Mouse (Mus musculus): ENCODE measurements at regions not wholly inside any gene's neighbourhood (a gene's known extent, or its start where the extent isn't known, plus 50 kb on each side); places are given as distances from the start of the nearest gene placed in this dataset.

DNA sequence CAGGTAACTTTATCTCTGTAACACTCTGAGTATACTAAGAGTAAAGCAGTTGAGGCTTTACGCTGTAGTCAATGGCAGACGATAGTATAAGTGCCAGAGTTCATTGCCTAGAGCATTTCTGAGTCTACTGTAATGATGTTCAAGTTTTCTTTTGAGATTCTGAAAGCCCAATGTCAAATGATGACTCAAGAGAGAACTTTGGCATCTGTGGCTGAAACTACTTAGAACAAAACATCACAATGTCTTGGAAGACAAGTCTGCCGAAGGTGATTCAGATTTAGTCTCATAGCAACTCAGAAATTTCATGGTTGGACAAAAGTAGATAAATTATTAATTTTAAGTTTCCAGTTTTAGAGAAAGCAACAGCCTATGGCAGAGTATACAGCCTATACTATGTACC, 474.2 kb upstream of the A1bg start:
- Histone ChIP-seq H3K4me2 (no peak overlapping the region), H3K36me3 (ENCODE audit: insufficient read depth) (no peaks in the 10 kb centered on the region), H3K9me3 (ENCODE audit: low read depth, low read length) (no peaks in the 10 kb centered on the region), H3K4me1 (ENCODE audit: insufficient read depth) (peaks cover 7% of the 10 kb centered on the region; the same call in 1 of the 2 replicates), H3K9ac (no peak overlapping the region), H3K27ac (ENCODE audit: low read depth) (no peak overlapping the region), H3K4me3 (ENCODE audit: low read depth, low read length) (no peak overlapping the region), H3K27me3 (ENCODE audit: insufficient read depth, low read length) (no peaks in the 10 kb centered on the region)
- ATAC-seq (ENCODE audit: insufficient read depth) (no peak), DNase-seq (no peak)
- no peak for TF ChIP-seq CTCF (IDR thresholded peaks at IDR 0.05; ENCODE audit: low read depth)
- 88% methylated on average over 3 of the region's 3 CpGs for WGBS

DNA sequence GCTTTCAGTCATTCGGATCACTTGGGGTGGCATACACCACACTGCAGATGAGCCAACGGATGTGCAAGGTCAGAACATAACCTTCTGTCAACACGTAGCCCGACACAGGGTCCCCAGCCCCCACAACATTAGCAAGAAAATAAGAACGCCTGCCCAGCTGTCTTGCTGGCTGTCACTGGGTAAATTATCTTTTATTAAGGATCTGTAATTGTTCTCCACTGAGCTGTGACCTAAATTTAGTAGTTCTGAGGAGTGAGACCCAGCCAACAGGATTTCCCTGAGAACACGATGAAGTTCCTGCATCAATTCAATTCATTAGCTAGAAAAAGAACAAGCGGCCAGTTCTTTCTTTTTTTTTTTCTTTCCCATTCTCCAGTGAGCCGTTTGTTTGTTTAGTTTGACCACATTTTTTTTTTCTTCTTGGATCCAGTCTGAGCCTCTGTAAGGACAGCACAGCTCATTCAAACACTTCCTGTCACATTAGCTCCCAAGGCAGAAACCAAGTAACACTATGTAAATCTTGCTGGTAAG, 472.5 kb upstream of the A1bg start:
- Histone ChIP-seq H3K4me1 (ENCODE audit: insufficient read depth) (peaks cover 7% of the 10 kb centered on the region; the same call in 1 of the 2 replicates), H3K4me2 (no peak overlapping the region; the same call in 1 of the 2 replicates), H3K27me3 (ENCODE audit: insufficient read depth, low read length) (no peaks in the 10 kb centered on the region), H3K36me3 (ENCODE audit: insufficient read depth) (no peaks in the 10 kb centered on the region), H3K9ac (no peak overlapping the region), H3K4me3 (ENCODE audit: low read depth, low read length) (no peak overlapping the region), H3K9me3 (ENCODE audit: low read depth, low read length) (no peaks in the 10 kb centered on the region), H3K27ac (ENCODE audit: low read depth) (peak overlapping the region; percentile 72)
- DNase-seq = peak; percentile 85
- peak; percentile 93 for ATAC-seq (ENCODE audit: insufficient read depth)
- TF ChIP-seq CTCF (IDR thresholded peaks at IDR 0.05; ENCODE audit: low read depth) = no peak
- WGBS = 6% methylated on average over 8 of the region's 8 CpGs

DNA sequence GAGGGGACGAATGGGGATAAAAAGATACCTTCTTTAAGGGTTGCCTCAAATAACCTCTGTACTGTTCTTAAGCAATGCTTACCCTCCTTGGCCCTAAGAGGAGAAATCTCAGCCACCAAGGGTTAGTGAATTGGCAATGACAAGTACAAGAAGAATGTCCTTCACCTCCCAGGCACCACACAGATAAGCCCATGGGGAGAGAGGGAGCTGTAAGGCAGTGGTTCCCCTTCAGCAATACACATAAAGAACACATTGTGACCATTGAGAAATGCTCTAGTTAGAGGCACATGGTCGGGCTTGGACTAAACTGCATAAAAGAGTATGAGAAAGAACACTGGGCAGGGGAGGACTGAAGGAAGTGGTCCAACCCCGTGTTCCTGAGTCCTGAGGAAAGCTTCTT, 457.9 kb upstream of the A1bg start:
- Histone ChIP-seq H3K4me1 (ENCODE audit: insufficient read depth) (no peaks in the 10 kb centered on the region), H3K27ac (ENCODE audit: low read depth) (no peak overlapping the region), H3K9me3 (ENCODE audit: low read depth, low read length) (no peaks in the 10 kb centered on the region), H3K36me3 (ENCODE audit: insufficient read depth) (no peaks in the 10 kb centered on the region), H3K27me3 (ENCODE audit: insufficient read depth, low read length) (no peaks in the 10 kb centered on the region), H3K9ac (no peak overlapping the region), H3K4me3 (ENCODE audit: low read depth, low read length) (no peak overlapping the region), H3K4me2 (no peak overlapping the region)
- no peak for ATAC-seq (ENCODE audit: insufficient read depth)
- WGBS = 61% methylated on average over 3 of the region's 3 CpGs
- DNase-seq = no peak
- no peak for TF ChIP-seq CTCF (IDR thresholded peaks at IDR 0.05; ENCODE audit: low read depth)

DNA sequence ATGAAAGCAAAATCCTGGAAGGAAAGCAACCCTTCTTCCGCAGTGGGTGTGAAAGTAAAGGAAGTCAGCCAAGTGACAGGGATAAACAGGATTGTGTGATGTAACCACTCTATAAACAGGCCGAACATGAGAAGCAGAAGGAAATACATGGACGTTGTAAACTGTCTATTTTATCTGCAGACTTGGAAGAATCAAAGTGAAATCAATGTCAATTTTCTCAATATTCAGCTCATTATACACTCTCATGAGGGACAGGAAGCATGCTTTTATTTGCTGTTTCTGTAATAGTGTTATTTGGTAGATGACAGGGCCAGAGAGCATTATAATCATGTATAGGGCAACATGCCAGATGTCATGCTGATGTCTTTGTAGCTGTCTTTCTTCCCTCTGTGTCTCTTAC, 443.5 kb upstream of the A1bg start:
- H3K4me1 ChIP-seq (ENCODE audit: insufficient read depth) = no peaks in the 10 kb centered on the region
- ATAC-seq (ENCODE audit: insufficient read depth) (peak; percentile 92), DNase-seq (peak; percentile 92)
- H3K4me2 ChIP-seq = no peak overlapping the region
- no peaks in the 10 kb centered on the region for H3K27me3 ChIP-seq (ENCODE audit: insufficient read depth, low read length)
- 32% methylated on average over 3 of the region's 3 CpGs for WGBS
- H3K9me3 ChIP-seq (ENCODE audit: low read depth, low read length) = no peaks in the 10 kb centered on the region
- no peak overlapping the region for H3K4me3 ChIP-seq (ENCODE audit: low read depth, low read length)
- TF ChIP-seq CTCF (IDR thresholded peaks at IDR 0.05; ENCODE audit: low read depth) = no peak
- no peak overlapping the region for H3K9ac ChIP-seq
- H3K36me3 ChIP-seq (ENCODE audit: insufficient read depth) = no peaks in the 10 kb centered on the region
- no peak overlapping the region for H3K27ac ChIP-seq (ENCODE audit: low read depth)

DNA sequence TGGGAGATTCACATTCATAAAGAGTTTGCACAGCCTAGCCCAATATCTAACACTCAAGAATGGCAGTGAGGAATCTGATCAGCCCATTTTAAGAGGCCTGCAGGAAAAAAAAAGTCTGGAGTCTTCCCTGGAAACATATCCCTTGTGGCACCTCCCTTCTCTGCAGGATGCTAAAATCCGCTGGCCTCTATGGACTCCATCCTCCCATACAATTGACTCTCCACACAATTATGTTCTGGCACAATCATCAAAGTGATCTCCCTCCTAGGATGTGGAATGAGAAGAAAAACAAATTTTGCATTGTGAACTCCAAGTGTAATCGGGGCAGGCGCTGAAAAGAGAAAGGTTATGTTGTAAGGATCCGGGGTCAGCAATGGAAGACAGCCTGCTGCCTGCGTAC, 442.7 kb upstream of the A1bg start:
- 62% methylated on average over 5 of the region's 5 CpGs for WGBS
- no peak for TF ChIP-seq CTCF (IDR thresholded peaks at IDR 0.05; ENCODE audit: low read depth)
- Histone ChIP-seq H3K9ac (no peak overlapping the region), H3K4me2 (no peak overlapping the region), H3K4me1 (ENCODE audit: insufficient read depth) (no peaks in the 10 kb centered on the region), H3K9me3 (ENCODE audit: low read depth, low read length) (no peaks in the 10 kb centered on the region), H3K27me3 (ENCODE audit: insufficient read depth, low read length) (no peaks in the 10 kb centered on the region), H3K27ac (ENCODE audit: low read depth) (peak overlapping the region; percentile 8; the same call in 1 of the 2 replicates), H3K36me3 (ENCODE audit: insufficient read depth) (no peaks in the 10 kb centered on the region), H3K4me3 (ENCODE audit: low read depth, low read length) (no peak overlapping the region)
- peak; percentile 45; the same call in 1 of the 2 replicates for ATAC-seq (ENCODE audit: insufficient read depth)
- DNase-seq = peak; percentile 67

DNA sequence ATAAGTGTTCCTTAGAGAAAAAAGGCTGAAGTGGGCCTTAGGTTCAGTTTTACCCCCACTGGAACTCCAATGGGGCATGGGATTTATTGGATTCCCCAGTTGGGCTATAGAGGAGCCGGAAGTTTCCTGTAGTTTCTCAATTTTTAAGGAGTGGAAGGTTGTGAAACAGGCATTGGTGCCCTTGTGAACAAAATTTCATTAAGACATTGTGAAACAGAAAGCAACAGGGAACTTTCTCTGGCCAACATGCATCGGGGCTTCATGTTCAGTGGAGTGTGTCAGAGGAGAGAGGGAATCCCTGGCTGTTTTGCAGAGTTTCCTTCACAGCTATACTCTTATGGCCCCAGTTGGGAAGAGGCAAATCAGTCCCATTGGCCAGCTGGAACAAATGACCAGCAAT, 441.6 kb upstream of the A1bg start:
- H3K4me2 ChIP-seq = no peak overlapping the region
- WGBS = 87% methylated on average over 2 of the region's 2 CpGs
- no peak for TF ChIP-seq CTCF (IDR thresholded peaks at IDR 0.05; ENCODE audit: low read depth)
- ATAC-seq (ENCODE audit: insufficient read depth) = no peak
- H3K27ac ChIP-seq (ENCODE audit: low read depth) = no peak overlapping the region
- H3K27me3 ChIP-seq (ENCODE audit: insufficient read depth, low read length) = no peaks in the 10 kb centered on the region
- no peaks in the 10 kb centered on the region for H3K9me3 ChIP-seq (ENCODE audit: low read depth, low read length)
- no peaks in the 10 kb centered on the region for H3K4me1 ChIP-seq (ENCODE audit: insufficient read depth)
- H3K9ac ChIP-seq = no peak overlapping the region
- DNase-seq = no peak
- H3K36me3 ChIP-seq (ENCODE audit: insufficient read depth) = no peaks in the 10 kb centered on the region
- H3K4me3 ChIP-seq (ENCODE audit: low read depth, low read length) = no peak overlapping the region

DNA sequence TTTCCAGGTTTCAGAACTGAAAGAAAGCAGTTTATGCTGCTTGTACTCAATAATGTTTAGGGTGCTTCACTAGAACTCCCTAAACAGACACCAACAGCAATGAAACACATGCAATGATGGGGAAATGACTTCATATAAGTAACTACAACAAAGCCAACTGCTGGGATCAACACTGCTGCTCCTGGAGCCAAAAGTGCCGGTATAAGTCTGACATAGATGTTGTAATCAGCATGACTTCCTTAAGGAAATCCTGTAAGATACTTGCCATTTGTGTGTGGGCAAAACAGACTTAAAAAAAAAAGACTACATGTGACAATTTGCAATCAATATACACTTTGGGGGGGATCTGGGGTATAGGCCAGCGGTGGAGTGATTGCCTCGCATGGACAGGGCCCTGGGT, 438.4 kb upstream of the A1bg start:
- no peak for TF ChIP-seq CTCF (IDR thresholded peaks at IDR 0.05; ENCODE audit: low read depth)
- WGBS = 76% methylated on average over 3 of the region's 3 CpGs
- DNase-seq = peak; percentile 50

DNA sequence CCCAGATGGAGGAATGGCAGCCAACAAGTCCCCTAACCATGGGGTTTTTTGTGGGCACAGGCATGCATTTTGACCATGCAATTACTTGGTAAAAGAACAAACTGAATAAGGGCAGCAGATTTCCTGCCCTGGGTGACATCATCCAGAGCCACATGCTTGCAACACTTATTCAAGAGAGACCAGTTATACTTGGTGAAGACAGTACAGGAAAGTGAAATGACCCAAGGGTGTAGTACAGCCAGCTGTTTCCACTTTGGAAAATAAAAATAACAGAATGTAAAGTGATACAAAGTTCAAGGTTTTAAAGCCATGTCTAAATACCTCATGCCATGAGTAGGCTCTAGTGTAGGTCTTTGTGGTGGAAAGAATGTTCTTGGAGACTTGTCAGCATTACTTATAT, 432.5 kb upstream of the A1bg start:
- ATAC-seq (ENCODE audit: insufficient read depth) (no peak), DNase-seq (no peak)
- no peaks in the 10 kb centered on the region for H3K9me3 ChIP-seq (ENCODE audit: low read depth, low read length)
- no peak overlapping the region for H3K4me2 ChIP-seq
- no peaks in the 10 kb centered on the region for H3K4me1 ChIP-seq (ENCODE audit: insufficient read depth)
- H3K4me3 ChIP-seq (ENCODE audit: low read depth, low read length) = no peak overlapping the region
- H3K36me3 ChIP-seq (ENCODE audit: insufficient read depth) = no peaks in the 10 kb centered on the region
- TF ChIP-seq CTCF (IDR thresholded peaks at IDR 0.05; ENCODE audit: low read depth) = no peak
- H3K27me3 ChIP-seq (ENCODE audit: insufficient read depth, low read length) = no peaks in the 10 kb centered on the region
- H3K9ac ChIP-seq = no peak overlapping the region
- H3K27ac ChIP-seq (ENCODE audit: low read depth) = no peak overlapping the region

More for the DNA sequence above, 438.4 kb upstream of the A1bg start:
- H3K4me1 ChIP-seq (ENCODE audit: insufficient read depth) = no peaks in the 10 kb centered on the region
- no peaks in the 10 kb centered on the region for H3K9me3 ChIP-seq (ENCODE audit: low read depth, low read length)
- no peak overlapping the region for H3K9ac ChIP-seq
- no peak overlapping the region for H3K4me2 ChIP-seq
- no peak overlapping the region; the same call in 1 of the 2 replicates for H3K27ac ChIP-seq (ENCODE audit: low read depth)
- H3K27me3 ChIP-seq (ENCODE audit: insufficient read depth, low read length) = no peaks in the 10 kb centered on the region
- no peak for ATAC-seq (ENCODE audit: insufficient read depth)
- H3K36me3 ChIP-seq (ENCODE audit: insufficient read depth) = no peaks in the 10 kb centered on the region
- no peak overlapping the region for H3K4me3 ChIP-seq (ENCODE audit: low read depth, low read length)

Data from lung, embryonic 14.5 days (tissue).